Mouse (Mus musculus) fibroblast of lung, adult 2 months (primary cell): ENCODE data around the gene Mrpl48.

Experiments
- DNase-seq: peaks from one replicate; pipeline ENCODE4 v3.0.0-alpha.2; 2011; ENCODE audit warnings: low read depth

The Mrpl48 gene

GRCm38 (mm10) chr7:100533503-100533902 is 74.6 kb downstream of the Mrpl48 start:
- no peak for DNase-seq

DNA sequence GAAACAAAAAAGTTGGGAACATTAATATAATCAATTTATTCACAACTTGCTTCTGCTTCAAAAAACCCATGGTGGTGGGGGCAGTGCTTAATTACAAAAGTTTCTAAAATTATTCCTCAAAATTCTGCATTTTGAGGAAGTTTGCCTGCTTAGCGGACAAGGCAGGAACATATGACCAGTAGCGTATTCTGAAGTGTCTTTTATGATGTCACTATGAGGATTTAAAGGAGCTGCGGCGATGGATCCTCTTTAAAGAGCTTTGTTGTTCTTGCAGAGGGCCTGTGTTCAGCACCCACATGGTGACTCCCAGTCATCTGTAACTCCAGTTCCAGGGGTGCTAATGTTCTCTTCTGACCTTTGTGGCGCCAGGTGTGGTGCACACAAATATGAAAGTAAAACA is 77.3 kb downstream of the Mrpl48 start:
- DNase-seq = no peak

- DNase-seq = no peak
Observed at GRCm38 (mm10) chr7:100524669-100525068, 83.4 kb downstream of the Mrpl48 start.

- DNase-seq = no peak
Observed at GRCm38 (mm10) chr7:100522222-100522621, 85.9 kb downstream of the Mrpl48 start.

DNA sequence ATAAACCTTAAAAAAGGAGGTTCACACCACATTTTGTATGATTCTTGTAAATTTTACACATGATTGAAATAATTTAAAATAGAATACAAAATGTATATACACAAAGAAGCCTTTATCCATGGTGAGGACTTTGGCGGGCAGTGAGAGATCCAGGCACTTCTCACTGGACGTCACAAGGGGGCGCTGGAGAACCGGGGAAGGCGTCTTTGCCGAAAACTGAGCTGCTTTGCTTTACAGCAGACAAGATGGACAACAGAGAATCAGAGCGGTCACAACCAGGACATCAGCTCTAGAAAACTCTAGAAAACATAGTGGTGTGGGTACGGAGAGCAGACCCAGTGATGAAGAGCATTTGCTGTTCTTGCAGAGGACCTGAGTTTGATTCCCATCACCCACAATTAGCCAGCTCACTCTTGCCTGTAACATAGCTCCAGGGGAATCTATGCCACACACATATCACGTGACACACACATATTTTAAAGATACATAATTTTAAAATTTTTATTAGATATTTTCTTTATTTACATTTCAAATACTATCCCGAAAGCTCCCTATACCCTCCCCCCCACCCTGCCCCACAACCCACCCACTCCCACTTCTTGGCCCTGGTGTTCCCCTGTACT is 87.3 kb downstream of the Mrpl48 start:
- DNase-seq = peak; percentile 53

DNA sequence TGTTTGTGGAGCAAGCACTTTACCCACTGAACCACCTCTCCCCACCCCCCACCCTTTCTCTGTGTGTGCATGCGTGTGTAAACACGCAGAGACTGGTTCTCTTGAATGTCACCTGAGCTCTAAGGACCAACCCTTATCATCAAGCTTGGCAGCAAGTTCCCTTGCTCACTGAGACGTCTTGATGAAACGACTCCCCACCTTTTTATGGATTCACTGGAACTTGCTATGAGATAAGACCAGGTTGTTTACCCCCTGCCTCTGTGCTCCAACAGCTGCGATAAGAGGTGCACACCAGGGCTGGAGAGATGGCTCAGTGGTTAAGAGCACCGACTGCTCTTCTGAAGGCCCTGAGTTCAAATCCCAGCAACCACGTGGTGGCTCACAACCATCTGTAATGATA is 87.9 kb downstream of the Mrpl48 start:
- DNase-seq = no peak

DNA sequence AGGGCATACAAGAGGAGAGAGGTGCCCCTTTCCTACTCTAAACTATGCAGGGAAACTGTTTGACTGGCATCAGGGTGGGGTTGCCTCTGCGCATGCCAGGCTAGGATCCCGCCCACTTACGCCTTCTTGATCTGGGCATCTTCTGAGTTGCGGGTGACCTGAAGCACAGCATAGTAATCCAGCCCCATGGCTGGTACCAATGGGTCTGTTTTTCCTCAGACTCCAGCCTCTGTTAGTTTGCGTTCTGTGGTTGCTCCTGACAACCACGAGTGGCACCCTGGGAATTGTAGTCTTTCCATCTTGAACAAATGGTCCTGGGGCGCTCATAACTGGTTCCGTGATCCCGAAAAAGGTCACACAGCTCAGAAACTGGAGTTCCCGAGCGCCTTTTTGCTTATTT is 93.5 kb downstream of the Mrpl48 start, which contains the start of gene Dnajb13:
TSS of gene Dnajb13 (minus strand) at position 388 of the 400 bp plus-strand sequence.
- DNase-seq = no peak

- no peak for DNase-seq
Observed at GRCm38 (mm10) chr7:100511602-100512001, 96.5 kb downstream of the Mrpl48 start.

DNA sequence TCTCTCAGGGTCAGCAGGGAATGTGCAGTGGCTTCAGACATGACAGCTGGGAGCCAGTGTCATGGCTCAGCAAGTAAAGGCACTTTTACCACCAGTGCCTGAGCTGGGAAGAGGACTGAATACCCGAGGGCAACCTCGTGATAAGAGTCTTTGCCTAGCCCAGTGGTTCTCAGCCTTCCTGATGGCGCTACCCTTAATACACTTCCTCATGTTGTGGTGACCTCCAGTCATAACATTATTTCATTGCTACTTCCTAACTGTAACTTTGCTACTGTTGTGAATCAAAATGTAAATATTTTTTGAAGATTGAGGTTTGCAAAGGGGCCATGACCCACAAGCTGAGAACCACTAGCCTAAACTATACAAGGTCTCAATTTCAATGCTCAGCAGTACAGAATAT is 99.4 kb downstream of the Mrpl48 start:
- DNase-seq = no peak

DNA sequence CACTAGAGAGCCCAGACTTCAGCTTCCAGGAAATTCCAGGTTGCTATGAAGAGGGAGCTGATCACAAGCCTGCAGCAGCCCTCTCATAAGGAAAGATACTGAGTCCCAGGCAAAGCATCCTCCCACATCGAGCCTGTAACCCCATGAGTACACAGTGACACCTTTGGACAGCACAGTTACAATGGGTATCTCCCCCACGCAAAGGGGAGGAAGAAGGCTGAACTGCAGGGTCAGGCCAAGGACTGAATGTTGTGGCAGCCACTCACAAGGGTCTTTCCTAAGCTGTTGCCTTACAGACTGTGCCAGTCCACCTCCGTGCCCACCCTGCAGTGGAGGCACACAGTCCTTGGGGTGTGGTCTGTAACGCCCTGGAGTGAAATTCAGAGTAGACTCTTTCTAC is 101.6 kb downstream of the Mrpl48 start:
- no peak for DNase-seq

DNA sequence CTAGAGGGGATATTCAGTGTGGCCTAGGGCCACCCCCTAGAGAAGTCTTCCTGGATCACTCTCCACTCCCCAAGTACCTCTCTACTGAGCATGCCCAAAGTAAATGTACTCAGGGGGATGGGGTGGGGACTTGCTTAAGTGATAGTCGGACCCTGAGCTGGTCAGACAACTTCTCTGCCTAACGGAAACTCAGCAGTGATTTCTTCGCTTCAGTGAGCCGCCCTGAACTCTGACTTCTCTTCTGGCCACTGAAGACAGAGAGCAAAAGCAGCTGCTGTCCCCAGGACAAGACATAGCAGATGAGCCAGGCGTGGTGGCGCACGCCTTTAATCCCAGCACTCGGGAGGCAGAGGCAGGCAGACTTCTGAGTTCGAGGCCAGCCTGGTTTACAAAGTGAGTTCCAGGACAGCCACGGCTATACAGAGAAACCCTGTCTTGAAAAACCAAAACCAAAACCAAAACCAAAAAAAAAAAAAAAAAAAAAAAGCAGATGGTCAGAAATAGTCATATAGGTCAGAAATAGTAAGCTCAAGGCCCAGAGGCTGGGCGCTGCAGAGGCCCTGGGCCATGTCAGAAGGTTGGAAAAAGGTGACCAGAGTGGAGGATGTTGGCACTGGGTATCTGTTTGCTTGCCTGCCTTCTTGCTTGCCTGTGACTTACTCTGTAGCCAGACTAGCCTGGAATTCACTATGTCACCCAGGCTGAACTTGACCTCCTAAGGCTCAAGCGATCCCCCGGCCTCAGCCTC is 103.2 kb downstream of the Mrpl48 start:
- no peak for DNase-seq

DNA sequence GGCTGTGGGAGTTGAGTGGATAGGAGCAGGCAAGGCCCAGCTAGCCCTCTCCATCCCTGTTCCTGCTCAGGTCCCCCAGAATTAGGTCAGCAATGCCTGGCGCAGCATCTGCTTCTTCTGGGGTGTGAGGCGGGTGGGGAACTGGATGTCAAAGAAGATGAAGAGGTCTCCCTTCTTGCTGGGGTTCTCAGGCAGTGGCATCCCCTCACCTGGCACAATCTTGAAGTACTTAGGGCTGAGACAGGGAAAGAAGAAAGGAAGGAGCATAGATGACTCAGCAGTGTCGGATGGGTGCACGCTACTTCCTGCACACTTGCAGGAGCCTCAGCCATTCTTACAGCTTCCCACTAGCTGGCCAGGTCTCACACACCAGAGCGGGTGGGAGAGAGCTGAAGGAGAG is 105.0 kb downstream of the Mrpl48 start:
- DNase-seq = no peak

DNA sequence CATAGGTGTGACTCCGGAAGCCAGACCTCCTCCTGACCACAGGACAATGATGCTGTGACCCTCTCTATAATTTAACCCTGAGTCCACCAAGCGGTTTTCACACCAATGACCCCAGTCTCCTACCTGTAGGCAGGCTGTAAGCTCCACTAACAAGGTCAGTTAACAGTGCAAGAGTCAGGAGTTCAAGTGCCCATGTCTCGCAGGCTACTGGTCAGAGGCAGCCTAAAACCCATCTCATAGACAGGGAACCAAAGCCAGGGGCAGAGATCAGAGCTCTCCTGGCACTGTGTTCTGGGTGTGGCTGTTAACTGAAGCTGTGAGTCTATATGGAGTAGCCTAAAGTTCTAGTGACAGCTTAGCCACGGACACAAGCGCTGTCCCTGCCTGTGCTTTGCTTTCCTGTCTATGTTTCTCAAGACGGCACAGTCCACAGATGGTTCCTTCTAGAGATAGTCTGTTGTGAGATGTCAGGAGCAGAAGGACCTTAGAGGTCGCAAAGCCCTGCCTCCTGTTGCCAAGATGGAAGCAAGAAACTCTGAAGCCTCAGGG is 105.7 kb downstream of the Mrpl48 start:
- no peak for DNase-seq

DNA sequence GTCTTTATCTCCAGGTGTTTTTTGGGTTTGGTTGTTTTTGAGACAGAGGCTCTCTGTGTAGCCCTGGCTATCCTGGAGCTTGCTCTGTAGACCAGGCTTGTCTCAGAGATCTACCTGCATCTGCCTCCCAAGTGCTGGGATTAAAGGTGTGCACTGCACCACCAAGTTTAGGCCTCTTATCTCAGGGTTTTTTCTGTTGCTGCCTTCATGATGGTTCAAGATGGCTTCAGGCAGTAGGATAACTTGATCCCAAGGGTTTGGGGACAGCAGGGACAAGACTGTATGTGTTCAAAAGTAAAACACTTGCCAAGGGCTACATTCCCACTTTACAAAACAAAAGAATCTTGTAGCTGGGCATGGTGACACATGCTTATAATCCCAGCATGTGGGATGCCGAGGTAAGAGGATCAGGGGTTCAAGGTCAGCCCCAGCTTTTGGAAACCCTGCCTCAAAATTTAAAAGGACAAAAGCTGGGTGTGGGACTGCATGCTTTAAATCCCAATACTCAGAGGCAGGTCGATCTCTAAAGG is 106.2 kb downstream of the Mrpl48 start:
- DNase-seq = no peak

DNA sequence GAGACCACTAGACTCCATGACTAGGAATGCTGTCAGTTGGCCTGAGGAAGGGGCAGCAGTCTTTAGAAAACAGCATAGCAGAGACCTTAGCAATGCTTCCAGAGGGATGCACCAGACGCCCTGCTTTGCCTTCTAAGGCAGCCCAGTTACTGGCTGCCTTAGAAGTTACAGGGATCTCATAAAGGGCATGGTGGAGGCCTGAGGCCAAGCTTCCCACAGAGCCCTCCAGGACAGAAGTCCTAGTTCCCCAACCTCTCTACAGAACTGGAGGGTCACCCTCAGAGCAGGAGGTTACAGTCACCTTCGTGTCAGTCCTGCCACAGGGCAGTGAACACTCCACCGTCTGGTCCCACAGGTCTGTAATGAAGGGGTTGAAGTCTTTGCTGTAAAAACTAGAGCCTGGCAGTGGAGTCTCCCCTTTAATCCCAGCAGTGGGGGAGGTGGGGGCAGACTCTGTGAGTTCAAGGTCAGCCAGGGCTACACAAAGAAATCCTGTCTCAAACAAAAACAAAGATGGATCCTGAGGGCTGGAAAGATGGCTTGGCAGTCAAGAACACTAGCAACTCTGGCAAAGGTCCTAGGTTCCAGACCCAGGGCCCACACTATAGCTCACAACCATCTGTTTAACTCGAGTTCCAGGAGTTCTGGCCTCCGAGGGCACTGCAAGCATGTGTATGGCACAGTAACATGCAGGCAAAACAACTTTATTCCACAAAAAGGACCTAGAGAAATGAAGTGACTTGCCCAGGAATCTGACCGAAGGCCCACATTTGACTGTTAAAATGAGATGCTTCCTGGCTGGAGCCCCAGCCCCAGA is 106.9 kb downstream of the Mrpl48 start:
- DNase-seq = no peak

- DNase-seq = no peak
Observed at GRCm38 (mm10) chr7:100500276-100500977, 107.7 kb downstream of the Mrpl48 start.

- DNase-seq = no peak
Observed at GRCm38 (mm10) chr7:100499465-100499864, 108.6 kb downstream of the Mrpl48 start.

GRCm38 (mm10) chr7:100497982-100498381 is 110.1 kb downstream of the Mrpl48 start:
- no peak for DNase-seq

DNA sequence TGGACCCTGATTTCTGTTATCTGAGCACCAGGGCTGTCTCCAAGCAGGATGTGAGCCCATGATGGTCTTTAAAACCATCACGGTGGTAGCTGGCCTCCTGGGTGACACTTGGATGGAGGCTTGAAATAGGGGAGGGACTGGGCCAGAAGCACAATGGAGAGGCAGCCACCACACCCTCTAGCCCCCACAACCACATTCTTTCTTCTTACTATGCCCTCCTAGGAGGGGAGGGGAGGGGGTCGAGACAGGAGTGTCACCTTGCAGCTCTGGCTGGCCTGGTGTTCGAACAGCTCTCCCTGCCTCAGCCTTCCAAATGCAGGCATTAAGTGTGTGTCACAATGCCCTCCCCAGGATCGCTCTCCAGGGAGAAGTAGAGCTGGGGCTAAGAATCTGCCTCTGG is 110.7 kb downstream of the Mrpl48 start:
- DNase-seq = no peak

- no peak for DNase-seq
Observed at GRCm38 (mm10) chr7:100496791-100497190, 111.3 kb downstream of the Mrpl48 start.

- no peak for DNase-seq
Observed at GRCm38 (mm10) chr7:100496371-100496770, 111.7 kb downstream of the Mrpl48 start.
